Mouse (Mus musculus): ENCODE measurements around the gene Asxl1.

GRCm38 (mm10) chr2:153305240-153305639 is 40.4 kb upstream of the Asxl1 start:
- TF ChIP-seq CTCF (IDR thresholded peaks at IDR 0.05; ENCODE audit: insufficient read depth, low read length): no peak
- TF ChIP-seq POLR2A (IDR thresholded peaks at IDR 0.05; ENCODE audit: borderline replicate concordance, extremely low read depth, low read depth, low read length): no peak
